Mouse (Mus musculus) hindbrain, embryonic 14.5 days (tissue): ENCODE measurements around the gene Gpr88. TPM values are rescaled to one million over a fixed set of nuclear protein-coding genes. Genes with fewer than 3 reads are reported as not detected.

Experiments used
- ATAC-seq: fragments of 200-750 bp; cut with Nextera tagmentation; 2 replicates; pipeline ENCODE4 v1.8.0; 2017; ENCODE audit warnings: moderate number of reproducible peaks, mild to moderate bottlenecking, moderate TSS enrichment, moderate library complexity; ENCODE audit not compliant: low FRiP score
- DNase-seq: peaks from one replicate; pipeline ENCODE4 v3.0.0-alpha.2; 2015; ENCODE audit warnings: low spot score
- H3K27ac ChIP-seq: fragments of 300-500 bp; sonication (generic); 2 replicates; pipeline ENCODE4 v1.5.1; 2014; ENCODE audit warnings: mild to moderate bottlenecking, moderate library complexity
- H3K27me3 ChIP-seq: fragments of 300-500 bp; sonication (generic); 2 replicates; pipeline ENCODE4 v1.6.1; 2014; ENCODE audit warnings: mild to moderate bottlenecking, low read length, mixed read lengths; ENCODE audit not compliant: control insufficient read depth, insufficient read depth
- H3K36me3 ChIP-seq: fragments of 300-500 bp; sonication (generic); replicated peaks from 2 replicates; pipeline ENCODE4 v1.6.1; 2014; ENCODE audit not compliant: control insufficient read depth, insufficient read depth
- H3K4me1 ChIP-seq: fragments of 300-500 bp; sonication (generic); replicated peaks from 2 replicates; pipeline ENCODE4 v1.6.1; 2014; ENCODE audit warnings: antibody characterized with exemption, low read length, mixed read lengths; ENCODE audit not compliant: control insufficient read depth, insufficient read depth
- H3K4me2 ChIP-seq: fragments of 300-500 bp; sonication (generic); replicated peaks from 2 replicates; pipeline ENCODE4 v1.6.1; 2014; ENCODE audit warnings: mild to moderate bottlenecking, moderate library complexity
- H3K4me3 ChIP-seq: fragments of 300-500 bp; sonication (generic); replicated peaks from 2 replicates; pipeline ENCODE4 v1.5.1; 2014; ENCODE audit warnings: mild to moderate bottlenecking, low read length
- H3K9ac ChIP-seq: fragments of 300-500 bp; sonication (generic); 2 replicates; pipeline ENCODE4 v1.6.1; 2014
- H3K9me3 ChIP-seq: fragments of 300-500 bp; sonication (generic); 2 replicates; pipeline ENCODE4 v1.6.1; 2016; ENCODE audit warnings: low read length; ENCODE audit not compliant: control insufficient read depth
- WGBS: fragments of 180-500 bp; shearing (Covaris S2); extraction: QIAGEN DNeasy Blood & Tissue Kit; methylation state at CpG from one replicate; pipeline ENCODE4 v1.1.7; 2014; 5-methylcytosine and 5-hydroxymethylcytosine counted together
- polyA plus RNA-seq: library from polyadenylated mRNA; unstranded; fragments of >200 nt; fragmentation: Nextera tagmentation; extraction: Ambion mirVana; gene quantifications from 2 replicates; pipeline ENCODE4 v1.2.1, GENCODE M21; 2014

The Gpr88 gene
- polyA plus RNA-seq = 6.8 and 7.4 TPM in 2 replicates

DNA sequence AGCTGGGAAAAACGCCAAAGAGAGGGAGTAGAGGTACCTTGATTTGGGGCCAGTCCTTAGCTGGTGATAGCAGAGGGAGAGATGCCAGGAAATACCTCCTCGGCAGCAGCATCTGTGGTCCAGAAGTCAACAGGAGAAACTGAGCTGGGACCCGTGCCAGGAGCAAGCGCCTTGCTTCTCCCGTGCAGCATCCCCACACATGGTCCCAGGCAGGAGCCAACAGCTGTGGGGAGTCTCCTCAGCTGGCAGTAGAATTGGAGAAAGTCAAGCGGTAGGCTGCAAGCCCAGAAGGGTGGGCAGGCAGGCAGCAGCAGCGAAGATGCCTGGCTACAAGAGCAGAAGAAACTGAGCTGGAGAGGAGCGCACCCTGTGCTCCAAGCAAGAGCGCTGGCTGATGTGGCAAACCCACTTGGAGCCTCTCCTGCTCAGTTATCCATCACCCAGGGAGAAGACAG, at the start of gene Gpr88:
Gpr88 (minus strand) TSS at position 427 of the 455 bp plus-strand sequence.
- 2% methylated on average over 9 of the region's 9 CpGs for whole genome bisulfite sequencing
- H3K4me1 ChIP-seq = peaks cover 4% of the 10 kb centered on the region; the same call in 1 of the 2 replicates
- peaks cover 33% of the 10 kb centered on the region for H3K27me3 ChIP-seq
- peak within 1 kb of the TSS; percentile 70 for H3K9ac ChIP-seq
- H3K4me3 ChIP-seq = peak within 1 kb of the TSS; percentile 62
- no peaks in the 10 kb centered on the region for H3K9me3 ChIP-seq
- H3K27ac ChIP-seq = peak within 1 kb of the TSS; percentile 28
- DNase-seq = peak; percentile 71
- peak; percentile 64 for ATAC-seq
- no peaks in the 10 kb centered on the region for H3K36me3 ChIP-seq
- peak within 1 kb of the TSS; percentile 99 for H3K4me2 ChIP-seq

- Histone ChIP-seq H3K4me1 (no peaks in the 10 kb centered on the region), H3K4me2 (no peak overlapping the region), H3K4me3 (no peak overlapping the region), H3K9ac (no peak overlapping the region), H3K36me3 (no peaks in the 10 kb centered on the region), H3K27ac (no peak overlapping the region), H3K9me3 (no peaks in the 10 kb centered on the region), H3K27me3 (no peaks in the 10 kb centered on the region)
- DNase-seq = no peak
- WGBS = 99% methylated on average over 7 of the region's 7 CpGs
- no peak for ATAC-seq
Measured at GRCm38 (mm10) chr3:116302581-116302980, 49.3 kb upstream of the Gpr88 start.

GRCm38 (mm10) chr3:116301754-116302153, 48.5 kb upstream of the Gpr88 start:
- Histone ChIP-seq H3K27me3 (no peaks in the 10 kb centered on the region), H3K36me3 (0 out of 2 replicates have a peak, but pooled peaks cover 4% of the 10 kb centered on the region), H3K27ac (no peak overlapping the region), H3K9ac (no peak overlapping the region), H3K4me2 (no peak overlapping the region), H3K4me1 (no peaks in the 10 kb centered on the region), H3K9me3 (no peaks in the 10 kb centered on the region), H3K4me3 (no peak overlapping the region)
- DNase-seq (no peak), ATAC-seq (no peak)
- 89% methylated on average over 6 of the region's 6 CpGs for WGBS

DNA sequence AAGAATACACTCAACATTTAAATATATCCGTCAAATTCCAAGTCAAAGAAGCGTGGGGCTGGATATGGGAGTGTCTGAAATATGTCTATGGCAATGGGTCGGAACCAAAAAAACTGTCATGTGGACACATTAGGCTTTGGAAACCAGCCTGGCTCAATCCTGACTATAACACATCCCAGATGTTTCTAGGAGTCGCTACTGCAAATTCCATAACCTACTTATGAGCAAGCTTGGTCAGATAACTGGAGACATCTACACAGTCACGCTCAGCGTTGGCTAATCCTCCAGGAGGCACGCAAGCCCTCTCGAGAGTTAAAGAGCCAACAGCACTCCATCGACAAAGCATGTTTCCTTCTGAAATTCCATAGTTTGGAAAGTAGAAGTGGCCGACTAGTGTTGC, 45.4 kb upstream of the Gpr88 start:
- no peak overlapping the region for H3K4me3 ChIP-seq
- no peaks in the 10 kb centered on the region for H3K27me3 ChIP-seq
- no peak overlapping the region for H3K9ac ChIP-seq
- 93% methylated on average over 10 of the region's 10 CpGs for WGBS
- no peaks in the 10 kb centered on the region for H3K9me3 ChIP-seq
- H3K27ac ChIP-seq = no peak overlapping the region
- no peak overlapping the region for H3K4me2 ChIP-seq
- no peak for ATAC-seq
- no peak for DNase-seq
- H3K4me1 ChIP-seq = no peaks in the 10 kb centered on the region
- peaks cover 8% of the 10 kb centered on the region; the same call in 1 of the 2 replicates for H3K36me3 ChIP-seq

- 95% methylated on average over 8 of the region's 8 CpGs for WGBS
- no peak for DNase-seq
- Histone ChIP-seq H3K36me3 (peaks cover 14% of the 10 kb centered on the region; the same call in 1 of the 2 replicates), H3K4me3 (no peak overlapping the region), H3K9ac (no peak overlapping the region), H3K9me3 (no peaks in the 10 kb centered on the region), H3K4me1 (no peaks in the 10 kb centered on the region), H3K4me2 (no peak overlapping the region), H3K27me3 (no peaks in the 10 kb centered on the region), H3K27ac (no peak overlapping the region)
- ATAC-seq = no peak
Measured at GRCm38 (mm10) chr3:116298003-116298402, 44.7 kb upstream of the Gpr88 start.

GRCm38 (mm10) chr3:116297170-116297569, 43.9 kb upstream of the Gpr88 start:
- 97% methylated on average over 7 of the region's 7 CpGs for WGBS

DNA sequence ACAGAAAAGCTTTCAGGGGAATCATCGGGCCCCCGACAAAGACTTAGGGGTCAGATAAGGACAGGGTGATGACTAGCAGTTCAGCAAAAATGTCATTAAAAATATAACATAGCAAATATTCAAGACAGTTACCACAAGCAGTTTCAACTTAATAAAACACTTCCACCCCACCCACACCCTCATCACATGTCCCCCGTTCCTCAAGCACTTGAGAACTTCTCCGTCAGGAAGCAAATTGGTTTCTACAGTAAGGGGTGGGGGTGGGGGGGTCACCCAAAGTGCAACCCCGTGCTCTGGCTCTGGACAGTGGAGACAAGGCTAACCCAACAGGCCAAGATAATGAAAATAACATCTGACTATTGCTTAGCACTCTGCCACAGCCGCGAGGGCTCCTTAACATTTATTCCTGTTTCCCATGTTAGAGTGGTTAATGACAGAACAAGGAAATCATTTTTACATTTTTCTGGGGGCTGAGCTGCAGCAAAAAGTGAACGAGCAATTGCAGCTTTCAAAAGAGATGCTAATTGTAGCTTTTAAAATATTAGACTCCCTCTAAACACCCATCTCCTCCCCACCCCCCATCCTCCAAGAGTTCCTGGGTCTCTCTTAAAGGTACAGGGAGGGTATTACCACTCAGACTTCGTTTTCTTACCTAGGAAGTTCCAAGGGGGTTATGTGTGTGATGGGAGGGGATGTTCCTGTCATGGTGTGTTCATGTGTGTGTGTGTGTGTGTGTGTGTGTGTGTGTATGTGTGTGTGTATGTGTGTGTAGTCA, 36.9 kb upstream of the Gpr88 start:
- Histone ChIP-seq H3K4me2 (no peak overlapping the region), H3K4me3 (no peak overlapping the region), H3K9ac (no peak overlapping the region), H3K4me1 (no peaks in the 10 kb centered on the region), H3K9me3 (no peaks in the 10 kb centered on the region), H3K36me3 (peaks cover 11% of the 10 kb centered on the region; the same call in 1 of the 2 replicates), H3K27ac (no peak overlapping the region), H3K27me3 (no peaks in the 10 kb centered on the region)
- ATAC-seq (no peak), DNase-seq (no peak)
- 92% methylated on average over 9 of the region's 9 CpGs for WGBS

More at GRCm38 (mm10) chr3:116297170-116297569, 43.9 kb upstream of the Gpr88 start:
- Histone ChIP-seq H3K27me3 (no peaks in the 10 kb centered on the region), H3K4me2 (no peak overlapping the region), H3K4me1 (no peaks in the 10 kb centered on the region), H3K36me3 (peaks cover 14% of the 10 kb centered on the region; the same call in 1 of the 2 replicates), H3K4me3 (no peak overlapping the region), H3K9ac (no peak overlapping the region), H3K27ac (no peak overlapping the region), H3K9me3 (no peaks in the 10 kb centered on the region)
- ATAC-seq = no peak
- no peak for DNase-seq

DNA sequence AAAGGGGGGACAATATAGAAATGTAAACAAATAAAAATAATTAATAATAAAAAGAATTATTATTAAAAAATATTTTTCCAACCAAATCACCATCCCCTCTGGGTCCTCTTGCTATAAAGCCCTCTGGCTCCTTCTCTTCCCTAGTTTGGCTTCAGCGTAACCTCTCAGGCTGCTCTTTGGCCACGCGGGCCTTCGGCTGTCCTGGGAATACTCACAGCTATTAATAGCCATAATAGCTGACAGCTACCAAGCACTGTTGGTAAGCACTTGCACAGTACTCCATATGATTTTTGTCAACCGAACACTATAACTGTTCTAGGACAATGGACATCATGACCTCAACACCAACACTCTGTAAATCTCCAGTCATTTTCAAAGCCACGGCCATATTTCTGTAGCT, 35.5 kb upstream of the Gpr88 start:
- WGBS = 92% methylated on average over 6 of the region's 6 CpGs
- H3K4me1 ChIP-seq = peaks cover 3% of the 10 kb centered on the region; the same call in 1 of the 2 replicates
- ATAC-seq = no peak
- no peak overlapping the region for H3K27ac ChIP-seq
- H3K9ac ChIP-seq = no peak overlapping the region
- peaks cover 8% of the 10 kb centered on the region; the same call in 1 of the 2 replicates for H3K36me3 ChIP-seq
- no peak for DNase-seq
- H3K27me3 ChIP-seq = no peaks in the 10 kb centered on the region
- H3K4me2 ChIP-seq = no peak overlapping the region
- no peaks in the 10 kb centered on the region for H3K9me3 ChIP-seq
- H3K4me3 ChIP-seq = no peak overlapping the region

GRCm38 (mm10) chr3:116284735-116285134, 31.4 kb upstream of the Gpr88 start:
- WGBS = 81% methylated on average over 4 of the region's 4 CpGs
- no peaks in the 10 kb centered on the region for H3K27me3 ChIP-seq
- no peak overlapping the region for H3K27ac ChIP-seq
- H3K4me1 ChIP-seq = peaks cover 3% of the 10 kb centered on the region; the same call in 1 of the 2 replicates
- DNase-seq = no peak
- H3K9ac ChIP-seq = no peak overlapping the region
- no peaks in the 10 kb centered on the region for H3K36me3 ChIP-seq
- H3K9me3 ChIP-seq = no peaks in the 10 kb centered on the region
- H3K4me3 ChIP-seq = no peak overlapping the region
- no peak overlapping the region for H3K4me2 ChIP-seq
- no peak for ATAC-seq
